Mouse (Mus musculus): ENCODE results near the gene Cdkn2d.
A peak's percentile ranks its signal among the peaks of the same experiment; 100 is the strongest.
"Not testable (repeated sequence)": the region's sequence is repeated elsewhere in the genome, so short reads cannot be mapped to it uniquely, and the experiment has no call there.

Cdkn2d gene

DNA sequence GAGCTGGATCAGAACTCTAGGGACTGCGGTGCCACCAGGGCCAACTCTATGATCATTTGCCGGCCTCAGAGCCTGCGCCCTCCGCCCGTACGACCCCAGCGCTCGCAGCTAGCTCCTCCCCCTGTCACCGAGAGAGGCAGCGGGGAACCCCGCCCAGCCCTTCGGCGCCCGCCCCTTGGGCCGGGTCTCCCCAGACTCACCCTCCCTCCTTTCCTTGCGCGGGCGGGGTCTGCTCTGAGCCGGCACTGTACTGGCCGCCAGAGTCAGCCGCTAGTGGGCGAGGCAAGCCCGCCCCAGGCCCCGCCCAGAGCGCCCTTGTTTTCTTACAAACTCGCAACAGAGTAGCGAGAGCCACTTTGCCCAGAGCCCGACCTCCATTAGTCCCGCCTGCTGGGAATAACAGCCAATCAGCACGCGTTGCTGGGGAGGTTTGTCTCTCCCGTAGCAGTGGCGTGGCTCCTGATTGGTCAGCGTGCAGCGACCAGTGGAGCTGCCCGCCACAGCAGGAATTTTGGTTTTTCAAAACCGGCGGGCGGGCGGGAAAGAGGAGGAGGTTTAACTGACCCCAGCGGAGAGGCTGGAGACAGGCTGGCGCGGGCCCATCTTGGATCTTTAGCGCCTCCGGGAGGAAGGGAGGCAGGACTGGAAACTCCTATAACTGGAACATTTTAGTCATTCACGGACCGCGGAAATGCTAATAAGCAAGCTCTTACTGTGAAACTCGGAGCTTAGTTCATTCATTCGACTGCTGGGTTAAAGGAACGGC is at the start of gene Cdkn2d:
Gene Cdkn2d (minus strand): TSS at position 386 of the 766 bp plus-strand sequence.
- DNase-seq (ENCODE audit: low spot score), result peak; percentile 100

DNA sequence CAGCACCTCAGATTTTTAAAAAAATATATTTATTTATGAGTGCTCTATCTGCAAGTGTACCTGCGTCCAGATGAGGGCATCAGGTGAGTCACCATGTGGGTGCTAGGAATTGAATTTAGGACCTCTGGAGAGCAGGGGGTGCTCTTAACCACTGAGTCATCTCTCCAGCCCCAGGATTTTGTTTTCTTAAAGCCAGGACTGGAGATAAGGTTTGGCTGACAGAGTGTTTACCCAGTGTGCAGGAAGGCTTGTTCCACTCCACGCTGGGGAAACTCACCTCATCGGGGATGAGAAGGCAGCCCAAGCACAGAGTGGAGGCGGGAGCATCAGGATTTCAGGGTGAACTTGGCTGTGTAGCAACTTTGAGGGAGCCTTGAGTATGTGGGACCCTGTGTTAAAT is 49.2 kb upstream of the Cdkn2d start:
- no peak for DNase-seq (ENCODE audit: low spot score)

DNA sequence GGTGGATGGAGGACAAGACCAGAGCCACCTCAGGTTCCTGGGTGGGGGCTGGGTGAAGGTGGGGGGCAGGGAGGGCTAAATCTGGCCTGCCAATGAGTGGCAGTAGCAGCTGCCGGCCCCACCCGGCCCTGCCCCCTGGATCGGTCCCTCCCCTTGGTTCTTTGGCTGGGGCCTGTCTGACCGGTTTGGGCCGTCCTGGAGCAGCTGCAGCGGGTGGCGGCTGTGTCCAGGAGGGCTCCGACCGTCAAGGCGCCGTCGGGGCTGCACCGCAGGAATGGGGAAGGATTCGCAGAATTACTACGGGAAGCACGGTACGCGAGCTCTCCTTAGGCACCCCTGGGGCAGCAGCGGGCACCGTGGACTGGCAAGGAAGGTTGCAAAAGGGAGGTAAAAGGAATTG is 46.4 kb upstream of the Cdkn2d start:
- peak; percentile 14 for DNase-seq (ENCODE audit: low spot score)

DNA sequence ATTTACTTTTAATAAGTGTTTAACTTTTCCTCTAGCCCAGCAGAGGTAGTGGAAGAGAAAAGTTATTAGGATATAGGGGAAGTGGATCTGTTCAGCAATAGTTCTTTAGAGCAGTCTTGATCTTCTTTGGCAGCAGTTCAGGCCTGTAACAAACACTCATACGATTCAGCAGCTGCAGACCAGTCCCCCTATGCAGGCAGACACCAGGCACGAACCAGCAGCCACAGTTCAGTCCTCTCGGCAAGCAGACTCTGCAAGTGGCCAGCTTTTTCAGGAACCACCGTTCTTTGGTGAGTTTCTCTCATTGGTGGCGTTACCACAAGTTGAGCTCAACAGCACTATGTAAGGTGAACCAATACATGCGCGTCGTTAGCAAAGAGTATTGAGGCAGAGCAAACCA is 45.3 kb upstream of the Cdkn2d start:
- DNase-seq (ENCODE audit: low spot score), result no peak

DNA sequence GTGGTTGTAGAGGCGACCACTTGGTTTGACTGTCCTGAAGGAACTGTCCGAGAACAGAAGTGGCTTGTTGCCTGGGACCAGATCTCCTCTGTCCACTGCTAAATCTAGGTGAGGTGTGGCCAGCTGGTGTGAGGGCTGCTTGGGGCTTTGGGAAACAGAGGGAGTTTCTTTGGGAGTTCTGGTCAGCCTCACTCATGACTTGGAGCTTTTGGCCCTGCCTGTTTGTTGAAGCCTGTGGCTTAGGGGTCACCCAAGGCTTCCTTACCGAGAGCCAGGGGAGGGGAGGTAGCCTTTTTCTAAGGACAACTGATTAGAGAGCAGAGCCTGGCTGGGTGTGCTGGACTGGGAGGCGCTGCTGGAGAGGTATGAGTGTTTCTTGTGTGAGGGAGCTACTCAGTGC is 44.2 kb upstream of the Cdkn2d start:
- no peak for DNase-seq (ENCODE audit: low spot score)

DNA sequence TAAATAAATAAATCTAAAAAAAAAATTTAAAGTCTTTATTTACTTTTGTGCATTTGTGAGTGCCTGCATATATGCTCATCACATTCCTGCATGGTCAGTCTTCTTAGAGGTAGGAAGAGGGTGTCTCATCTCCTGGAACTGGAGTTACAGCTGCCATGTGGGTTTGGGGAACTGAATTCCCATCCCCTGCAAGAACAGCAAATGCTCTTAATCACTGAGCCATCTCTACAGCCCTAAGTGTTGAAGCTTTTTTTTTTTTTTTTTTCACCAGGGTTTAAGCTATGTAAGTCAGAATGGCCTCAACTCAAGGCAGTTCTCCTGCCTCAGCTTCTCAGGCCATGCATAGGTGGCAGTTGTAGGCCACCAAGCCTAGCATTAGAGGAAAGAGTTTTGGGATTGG is 43.5 kb upstream of the Cdkn2d start:
- DNase-seq (ENCODE audit: low spot score), result no peak

DNA sequence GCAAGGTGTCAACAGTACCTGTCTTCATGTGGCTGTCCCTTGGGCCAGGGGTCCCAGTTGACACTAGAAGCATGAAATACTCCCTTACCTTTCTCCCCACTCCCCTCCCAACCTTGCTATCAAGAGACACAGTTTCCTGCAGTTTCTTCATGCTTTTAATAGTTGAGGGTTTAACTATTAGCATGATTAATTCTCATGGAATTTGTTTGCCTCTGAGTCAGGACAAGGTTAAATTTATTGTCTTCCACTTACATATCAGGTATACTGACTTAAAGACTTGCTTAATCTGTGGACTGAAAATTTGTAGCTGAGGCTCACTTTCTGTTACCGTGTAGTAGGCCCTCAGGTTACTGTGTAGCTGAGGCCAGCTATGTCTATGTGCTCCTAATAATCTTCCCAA is 42.3 kb upstream of the Cdkn2d start:
- no peak for DNase-seq (ENCODE audit: low spot score)

DNA sequence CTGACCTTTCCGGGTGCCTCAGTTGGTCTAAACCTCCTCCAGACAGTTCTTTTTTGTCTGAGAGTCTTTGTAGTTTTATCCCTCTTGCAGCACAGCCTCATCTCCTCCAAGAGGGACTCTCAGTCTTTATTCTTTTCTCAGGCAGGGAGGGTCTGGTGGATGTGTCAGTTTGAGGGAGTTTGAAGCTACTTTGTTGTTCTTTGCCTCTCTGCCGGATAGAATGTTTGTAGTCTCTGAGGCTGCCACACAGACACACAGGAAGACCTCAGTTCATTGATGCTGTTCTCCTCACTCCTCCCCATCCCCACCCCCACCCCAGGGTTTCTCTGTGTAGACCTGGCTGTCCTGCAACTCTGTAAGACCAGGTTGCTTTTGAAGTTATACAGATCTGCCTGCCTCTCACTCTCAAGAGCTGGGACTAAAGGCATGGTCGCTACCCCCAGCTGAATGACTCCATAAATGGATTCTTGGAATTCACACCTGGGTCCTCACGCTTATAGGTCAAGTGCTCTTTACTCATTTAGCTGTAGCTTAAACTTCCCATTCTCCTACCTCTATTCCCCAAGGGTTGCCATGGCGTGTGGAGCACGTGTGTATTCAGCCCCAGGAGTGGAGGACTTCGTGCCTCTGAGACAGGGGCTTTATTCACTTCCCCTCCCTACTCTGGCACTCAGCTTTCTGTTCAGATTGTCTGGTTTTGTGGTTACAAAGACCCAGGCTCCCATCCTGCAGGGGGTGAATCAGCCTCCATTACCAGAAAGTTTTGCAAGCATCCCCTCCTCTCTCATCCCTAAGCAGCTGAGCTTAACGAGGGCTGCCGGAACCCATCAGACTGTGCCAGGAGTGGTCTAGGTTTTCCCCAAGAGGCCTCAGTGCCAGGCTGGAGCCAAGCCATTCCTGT is 41.2 kb upstream of the Cdkn2d start:
- no peak for DNase-seq (ENCODE audit: low spot score)

DNA sequence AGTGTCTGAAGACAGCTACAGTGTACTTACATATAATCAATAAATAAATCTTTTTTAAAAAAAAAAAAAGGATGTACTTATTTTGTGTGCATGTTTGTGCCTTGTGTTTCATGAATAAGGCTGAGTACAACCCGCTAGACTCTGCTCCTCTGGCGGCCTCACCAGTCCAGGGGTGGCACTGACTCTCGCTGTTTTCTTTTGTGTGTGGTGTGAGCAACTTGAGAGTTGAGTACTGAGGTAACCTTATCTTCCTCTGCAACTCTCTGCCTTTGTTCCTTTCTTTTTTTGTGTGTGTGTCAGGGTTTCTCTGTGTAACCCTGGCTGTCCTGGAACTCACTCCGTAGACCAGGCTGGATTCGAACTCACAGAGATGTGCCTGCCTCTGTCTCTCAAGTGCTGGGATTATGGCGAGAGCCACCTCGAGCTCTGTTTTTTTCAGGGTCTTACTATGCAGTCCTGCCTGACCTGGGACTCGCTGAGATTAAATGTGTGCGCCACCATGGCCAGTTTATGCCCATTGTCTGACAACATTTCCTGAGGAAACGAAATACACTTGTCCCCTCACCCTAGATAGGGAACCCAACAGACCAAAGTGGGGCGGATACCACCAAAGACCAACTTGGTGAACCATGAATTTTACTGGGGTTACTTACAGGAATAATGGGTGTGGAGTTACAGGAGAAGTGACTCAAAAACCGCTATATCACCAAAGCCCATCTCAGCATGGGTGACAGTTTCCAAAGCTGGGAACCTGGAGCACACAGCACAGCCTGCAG is 40.3 kb upstream of the Cdkn2d start:
- no peak for DNase-seq (ENCODE audit: low spot score)

DNA sequence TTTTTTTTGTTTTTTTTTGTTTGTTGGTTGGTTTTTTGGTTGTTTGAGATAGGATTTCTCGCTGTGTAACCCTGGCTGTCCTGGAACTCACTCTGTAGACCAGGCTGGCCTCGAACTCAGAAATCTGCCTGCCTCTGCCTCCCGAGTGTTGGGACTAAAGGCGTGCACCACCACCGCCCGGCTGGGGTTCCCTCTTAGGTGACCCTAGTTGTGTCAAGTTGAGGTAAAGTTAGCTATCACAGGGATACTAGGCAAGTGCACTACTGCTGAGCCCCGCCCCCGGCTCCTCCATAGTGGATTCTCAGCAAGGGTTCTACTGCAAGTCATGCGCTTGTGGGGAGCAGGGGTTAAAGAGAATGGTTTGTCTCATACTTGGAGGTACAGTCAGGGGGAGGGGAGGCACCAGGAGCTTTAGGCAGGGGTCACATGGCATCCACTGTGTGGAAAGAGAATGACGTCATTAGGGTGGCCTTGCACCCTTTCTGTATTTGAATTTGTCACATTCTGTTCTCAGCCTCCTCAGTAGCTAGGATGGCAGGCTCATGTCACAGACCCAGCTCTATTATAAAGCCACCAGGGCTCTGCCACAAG is 38.6 kb upstream of the Cdkn2d start:
- DNase-seq (ENCODE audit: low spot score), result no peak

DNA sequence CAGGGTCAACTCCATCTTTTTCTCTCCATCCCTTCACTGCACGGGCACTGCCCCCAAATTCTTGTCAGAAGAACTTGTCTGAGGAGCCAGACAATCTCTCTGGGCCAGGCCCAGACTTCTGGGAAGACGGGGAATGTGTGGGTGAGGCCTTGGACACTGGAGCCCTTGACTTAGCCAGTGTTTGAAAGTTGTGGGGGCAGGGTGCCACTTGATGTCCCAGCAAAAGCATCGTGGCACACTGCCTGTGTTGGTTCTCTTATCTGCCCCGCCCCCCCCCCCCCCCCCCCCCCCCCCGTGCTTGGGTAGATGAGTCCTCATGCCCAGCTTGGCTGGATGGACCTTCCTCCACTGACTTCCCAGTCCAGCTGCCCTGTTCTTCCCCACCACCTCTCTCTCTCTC is 37.8 kb upstream of the Cdkn2d start:
- DNase-seq (ENCODE audit: low spot score), result no peak

DNA sequence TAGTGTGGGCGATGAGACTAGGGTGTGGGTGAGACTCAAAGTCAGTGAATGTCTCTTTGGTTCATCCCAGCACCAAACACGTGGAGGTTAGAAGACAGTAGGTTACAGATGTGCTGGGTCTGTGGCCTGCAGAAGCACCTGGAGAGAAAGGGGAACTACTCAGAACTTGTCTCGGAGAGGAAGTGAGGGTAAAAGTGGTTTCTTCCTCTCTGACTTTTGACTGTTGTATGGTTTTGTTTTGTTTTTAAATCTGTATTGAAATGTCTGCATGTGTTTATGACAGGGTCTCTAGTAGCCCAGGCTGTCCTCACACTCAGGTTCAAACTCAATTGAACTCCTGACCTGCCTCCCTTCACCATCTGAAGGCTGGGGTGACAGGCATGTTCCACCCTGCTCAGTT is 36.8 kb upstream of the Cdkn2d start:
- no peak for DNase-seq (ENCODE audit: low spot score)

DNA sequence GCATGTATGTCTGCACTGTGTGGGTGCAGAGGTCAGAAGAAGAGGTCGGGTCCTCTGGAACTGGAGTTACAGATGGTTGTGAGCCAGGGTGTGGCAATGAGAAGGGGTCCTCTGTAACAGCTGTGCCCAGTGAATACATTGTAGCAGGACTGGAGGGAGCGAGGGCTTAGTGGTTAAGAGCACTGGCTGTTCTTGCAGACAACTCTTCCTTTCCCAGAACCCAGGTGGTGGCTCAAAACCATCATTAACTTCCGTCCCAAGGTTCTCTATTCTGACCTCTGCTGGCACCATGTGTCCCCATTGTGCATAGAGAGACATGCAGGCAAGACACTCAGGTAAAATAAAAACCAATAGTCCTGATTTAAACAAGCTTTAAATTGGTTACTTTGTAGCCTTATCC is 36.4 kb upstream of the Cdkn2d start:
- DNase-seq (ENCODE audit: low spot score), result no peak

DNA sequence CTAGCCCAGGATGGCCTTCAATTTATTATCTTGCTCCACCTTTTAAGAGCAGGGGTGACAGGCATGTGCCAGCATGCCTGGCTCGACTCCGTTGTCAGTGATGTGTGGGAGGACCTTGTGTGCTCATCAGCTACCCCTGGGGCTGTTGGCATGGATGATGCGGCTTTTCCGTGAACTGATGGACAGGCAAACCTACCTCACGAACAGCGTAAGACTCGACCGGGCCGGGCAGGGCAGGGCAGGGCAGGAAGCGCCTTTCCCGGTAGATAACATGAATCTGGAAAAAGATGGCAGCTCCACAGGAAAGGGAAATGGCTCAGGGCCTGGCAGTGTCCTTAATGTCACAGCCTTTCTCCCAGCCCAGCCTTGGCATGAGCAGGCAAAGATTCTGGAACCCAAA is 33.1 kb upstream of the Cdkn2d start:
- DNase-seq (ENCODE audit: low spot score), result no peak

DNA sequence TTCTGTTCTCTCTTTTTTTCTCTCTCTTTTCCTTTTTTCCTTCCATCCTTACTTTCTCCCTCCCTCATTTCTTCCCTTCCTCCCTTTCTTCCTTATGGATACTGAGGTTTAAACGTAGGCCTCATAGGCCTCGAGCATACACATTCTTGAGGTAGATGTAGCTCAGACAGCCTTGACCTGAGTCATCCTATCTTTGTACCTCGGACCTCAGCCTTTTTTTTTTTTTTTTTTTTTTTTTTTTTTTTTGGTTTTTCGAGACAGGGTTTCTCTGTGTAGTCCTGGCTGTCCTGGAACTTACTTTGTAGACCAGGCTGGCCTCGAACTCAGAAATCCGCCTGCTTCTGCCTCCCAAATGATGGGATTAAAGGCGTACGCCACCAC is 31.7 kb upstream of the Cdkn2d start:
- DNase-seq (ENCODE audit: low spot score), result not testable (repeated sequence)

DNA sequence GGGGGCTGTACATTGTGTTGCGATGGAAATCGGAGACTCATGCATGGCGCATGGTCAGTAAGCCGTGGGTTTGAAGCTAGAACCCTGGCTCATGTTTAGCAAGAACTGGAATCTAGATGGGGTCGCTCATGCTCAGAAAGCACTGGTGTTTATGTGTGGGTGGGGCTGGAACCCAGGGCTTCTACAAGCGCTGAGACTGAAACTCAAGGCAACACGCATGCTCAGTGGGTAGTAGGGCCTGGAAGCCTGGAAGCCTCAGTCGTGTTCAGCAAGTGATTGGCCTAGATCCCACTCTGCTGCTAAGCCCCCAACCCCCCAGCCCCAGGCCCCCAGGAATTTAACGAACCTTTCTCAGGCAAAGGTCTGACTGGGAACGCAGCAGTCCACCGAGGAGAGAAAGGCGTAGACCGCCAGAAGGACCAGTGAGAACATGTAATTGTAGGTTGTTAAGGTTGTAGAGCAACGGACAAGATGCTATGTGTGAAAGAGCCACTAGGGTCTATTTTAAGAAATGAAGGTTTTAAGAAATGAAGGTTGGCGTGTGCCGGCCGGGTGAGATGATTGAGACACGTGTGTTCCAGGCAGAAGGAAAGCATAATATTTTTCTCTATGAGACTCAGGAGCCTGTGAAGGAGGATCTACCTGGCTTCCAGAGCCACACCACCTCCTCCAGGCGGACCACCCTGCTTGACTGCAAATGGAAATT is 31.2 kb upstream of the Cdkn2d start:
- DNase-seq (ENCODE audit: low spot score), result no peak

DNA sequence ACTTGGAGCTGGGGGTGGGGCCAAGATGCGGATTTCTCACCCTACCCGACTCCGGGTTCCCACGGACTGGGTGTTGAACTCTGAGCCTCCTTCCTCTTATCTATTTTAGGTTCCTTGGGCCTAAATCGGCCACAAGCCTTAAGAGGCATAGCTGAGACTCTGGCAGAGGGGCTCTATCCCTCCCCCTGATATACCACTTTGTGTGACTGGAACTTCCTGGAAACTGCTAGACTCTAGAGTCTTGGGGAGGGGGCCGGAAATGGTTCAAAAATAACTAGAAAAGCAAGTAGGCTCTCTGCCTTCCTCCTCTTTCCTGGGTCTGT is 30.3 kb upstream of the Cdkn2d start:
- peak; percentile 35 for DNase-seq (ENCODE audit: low spot score)

DNA sequence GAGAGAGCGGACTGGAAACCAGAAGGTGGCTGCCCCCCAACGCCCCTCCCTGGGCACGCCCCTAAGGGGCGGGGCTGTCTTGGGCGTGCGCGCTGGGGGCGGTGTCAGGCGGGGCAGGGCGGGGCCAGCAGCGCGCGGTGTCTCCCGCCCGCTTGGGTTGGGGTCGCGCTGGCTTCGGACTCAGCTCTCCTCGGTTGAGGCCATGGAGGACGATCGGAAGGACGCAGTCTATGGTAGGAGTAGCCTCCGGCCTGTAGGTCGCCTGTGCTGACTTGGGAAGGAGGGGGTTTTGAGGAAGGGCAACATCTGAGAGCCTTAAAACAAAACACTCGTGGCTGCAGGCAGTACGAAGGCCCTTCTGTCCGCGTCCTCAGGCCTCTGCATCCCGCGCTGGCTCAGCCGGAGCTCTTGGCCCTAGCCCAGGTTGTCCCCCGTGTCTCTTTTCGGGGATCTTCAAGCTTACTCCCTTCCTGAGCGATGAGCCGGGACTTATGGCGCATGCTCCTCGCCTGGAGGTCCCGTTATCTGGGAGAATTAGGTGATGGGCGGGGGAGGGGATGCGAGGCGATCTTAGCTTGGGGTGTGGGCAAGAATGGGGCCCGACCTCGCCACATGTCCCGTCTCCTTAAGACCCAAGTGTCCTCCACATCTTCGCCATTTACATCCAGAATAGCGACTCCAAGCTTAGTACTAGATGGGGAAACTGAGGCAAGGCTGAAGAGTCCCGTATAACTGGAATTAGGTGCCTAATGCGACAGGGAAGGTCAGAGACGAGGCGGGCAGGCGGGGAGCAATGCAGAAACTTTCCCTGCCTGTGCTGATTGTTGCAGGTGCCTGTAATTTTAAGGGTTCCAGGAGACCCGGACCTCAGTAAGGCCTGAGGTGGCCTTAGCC is 29.7 kb upstream of the Cdkn2d start, which contains the start of gene Slc44a2:
Gene Slc44a2 (plus strand): TSS at position 80 of the 894 bp plus-strand sequence.
- DNase-seq (ENCODE audit: low spot score), result peak; percentile 94

DNA sequence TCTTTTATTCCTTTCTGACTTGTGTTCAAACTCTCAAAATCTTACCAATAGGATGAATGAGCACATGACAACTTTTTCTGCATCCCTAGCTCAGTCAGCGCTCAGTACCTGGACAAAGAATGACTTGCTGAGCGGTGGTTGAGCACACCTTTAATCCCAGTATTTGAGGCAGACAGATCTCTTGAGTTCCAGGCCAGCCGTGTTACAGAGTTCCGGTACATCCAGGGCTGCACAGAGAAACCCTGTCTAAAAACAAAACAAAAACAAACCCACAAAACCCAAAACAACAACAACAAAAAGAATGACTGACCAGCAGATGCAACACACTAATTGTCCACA is 29.0 kb upstream of the Cdkn2d start:
- DNase-seq (ENCODE audit: low spot score), result no peak

DNA sequence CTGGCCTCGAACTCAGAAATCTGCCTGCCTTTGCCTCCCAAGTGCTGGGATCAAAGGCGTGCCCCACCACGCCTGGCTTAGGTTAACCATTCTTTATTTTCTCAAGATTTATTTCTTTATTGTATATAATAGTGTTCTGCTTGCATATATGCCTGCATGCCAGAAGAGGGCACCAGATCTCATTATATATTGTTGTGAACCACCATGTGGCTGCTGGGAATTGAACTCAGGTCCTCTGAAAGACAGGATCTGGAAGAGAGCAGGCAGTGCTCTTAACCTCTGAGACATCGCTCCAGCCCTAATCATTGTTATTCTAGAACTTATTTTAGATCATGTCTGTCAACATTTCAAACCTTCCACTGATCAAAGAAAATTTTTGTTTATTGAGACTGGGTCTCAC is 28.3 kb upstream of the Cdkn2d start:
- DNase-seq (ENCODE audit: low spot score), result no peak

DNA sequence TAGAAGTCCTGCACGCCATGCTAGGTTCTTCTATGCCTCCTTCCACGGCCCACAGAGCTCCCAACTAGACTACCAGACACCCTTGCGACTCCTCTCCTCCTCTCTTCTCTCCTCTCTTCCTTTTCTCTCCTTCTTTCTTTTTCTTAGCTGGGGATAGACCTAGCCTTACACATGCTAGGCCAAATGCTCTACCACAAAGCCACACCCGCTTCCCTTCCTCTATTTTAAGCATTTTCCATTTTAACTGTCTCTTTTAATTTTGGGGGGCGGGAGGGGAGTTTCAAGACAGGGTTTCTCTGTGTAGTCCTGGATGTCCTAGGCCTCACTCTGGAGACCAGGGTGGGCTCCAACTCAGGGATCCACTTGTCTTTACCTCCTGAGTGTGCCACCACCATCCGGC is 27.6 kb upstream of the Cdkn2d start:
- no peak for DNase-seq (ENCODE audit: low spot score)
